Mouse (Mus musculus) liver (tissue): Measurements from ENCODE around the gene Tet2.
"Not testable (repeated sequence)": the region's sequence is repeated elsewhere in the genome, so short reads cannot be mapped to it uniquely, and the experiment has no call there.

Source experiments
- DNase-seq: peaks from one replicate; pipeline ENCODE4 v3.0.0-alpha.2; 2020; ENCODE audit warnings: mixed read lengths

Tet2 gene

GRCm38 (mm10) chr3:133544551-133545303, at the start of gene Tet2:
Gene Tet2, minus strand, starts transcription at chr3:133545139.
- peak; percentile 58 for DNase-seq

DNA sequence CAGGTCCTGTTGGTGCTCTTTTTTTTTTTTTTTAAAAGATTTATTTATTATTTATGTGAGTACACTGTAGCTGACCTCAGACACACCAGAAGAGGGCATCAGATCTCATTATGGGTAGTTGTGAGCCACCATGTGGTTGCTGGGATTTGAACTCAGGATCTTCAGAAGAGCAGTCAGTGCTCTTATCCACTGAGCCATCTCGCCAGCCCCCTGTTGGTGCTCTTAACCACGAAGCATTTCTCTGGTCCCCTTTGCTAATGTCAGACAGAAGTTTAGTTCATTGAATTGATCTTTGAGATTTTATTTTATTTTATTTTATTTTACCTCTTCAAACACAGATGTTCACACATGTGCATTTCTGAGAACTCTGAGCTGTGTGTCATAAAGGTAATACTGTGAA, 48.1 kb upstream of the Tet2 start:
- not testable (repeated sequence) for DNase-seq

- no peak for DNase-seq
These were observed 45.7 kb upstream of the Tet2 start for GRCm38 (mm10) chr3:133590506-133591152.

GRCm38 (mm10) chr3:133585010-133585409, 40.1 kb upstream of the Tet2 start:
- DNase-seq, result no peak

DNA sequence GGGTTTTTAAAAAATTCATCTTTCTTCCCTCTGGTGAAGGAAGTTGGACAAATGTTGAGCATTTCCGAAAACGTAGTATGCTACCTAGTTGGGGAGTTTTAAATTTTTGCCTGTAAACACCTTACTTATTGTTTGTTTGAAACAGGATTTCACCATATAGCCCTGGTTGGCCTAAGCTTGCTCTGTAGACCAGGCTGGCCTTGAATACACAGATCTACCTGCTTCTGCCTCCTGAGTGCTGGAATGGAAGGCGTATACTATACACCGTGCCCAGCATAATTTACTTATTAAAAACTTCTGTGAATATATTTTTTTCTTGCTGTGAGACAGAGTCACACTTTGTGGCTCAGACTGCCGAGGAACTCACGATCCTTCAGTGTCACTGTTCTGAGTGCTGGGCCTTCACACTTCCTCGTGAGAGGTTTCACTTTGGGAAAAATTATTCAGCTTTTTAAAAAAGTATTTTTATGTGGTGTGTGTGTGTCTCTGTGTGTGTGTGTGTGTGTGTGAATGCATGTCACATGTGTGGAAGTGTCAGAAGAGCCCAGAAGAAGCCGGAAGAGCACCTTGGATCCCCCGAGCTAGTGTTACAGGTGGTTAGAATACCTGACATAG, 38.6 kb upstream of the Tet2 start:
- DNase-seq, result no peak

GRCm38 (mm10) chr3:133582969-133583368, 38.0 kb upstream of the Tet2 start:
- no peak for DNase-seq

- DNase-seq, result no peak
These were observed 37.2 kb upstream of the Tet2 start for GRCm38 (mm10) chr3:133582096-133582495.

GRCm38 (mm10) chr3:133581541-133581940, 36.6 kb upstream of the Tet2 start:
- DNase-seq, result no peak

GRCm38 (mm10) chr3:133579671-133580070, 34.7 kb upstream of the Tet2 start:
- no peak for DNase-seq

DNA sequence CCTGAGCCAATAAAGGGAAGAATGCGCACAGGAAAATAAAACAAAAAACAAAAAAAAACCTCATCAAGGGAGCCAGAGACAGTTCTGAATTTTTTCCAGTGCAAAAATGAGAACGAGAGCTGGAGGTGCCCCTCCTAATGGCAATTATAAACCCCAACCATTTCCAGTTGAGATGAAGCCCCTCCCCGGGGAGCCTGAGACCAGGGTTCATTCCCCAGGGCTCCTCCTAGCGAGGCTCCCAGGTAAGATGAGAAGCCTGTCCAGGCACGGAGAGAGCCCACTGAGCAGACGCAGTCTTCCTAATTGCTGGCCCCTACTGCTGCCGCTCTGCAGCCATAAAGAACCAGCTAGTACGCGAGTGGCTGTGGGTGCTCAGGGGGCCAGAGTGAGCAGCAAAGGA, 34.2 kb upstream of the Tet2 start:
- no peak for DNase-seq

DNA sequence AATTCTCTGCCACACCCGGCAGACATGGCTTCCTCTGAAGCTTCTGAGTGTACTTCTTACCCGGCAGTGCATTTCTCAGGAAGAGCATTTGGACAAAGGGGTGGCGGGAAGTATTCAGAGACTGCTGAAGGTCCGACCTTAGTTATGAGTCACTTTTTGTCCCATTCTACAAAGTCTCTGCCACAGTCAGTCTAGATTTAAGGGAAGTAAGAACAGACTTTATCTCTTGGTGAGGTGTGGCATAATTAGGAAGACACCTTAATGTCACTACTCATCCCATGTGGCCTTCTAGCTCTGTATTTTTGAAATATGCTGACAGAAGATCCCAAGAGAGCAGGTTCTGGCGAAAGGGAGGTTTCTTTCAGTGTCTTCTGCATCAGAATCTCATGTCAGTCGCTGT, 30.0 kb upstream of the Tet2 start:
- no peak for DNase-seq

GRCm38 (mm10) chr3:133571961-133572360, 27.0 kb upstream of the Tet2 start:
- no peak for DNase-seq

- DNase-seq, result no peak
These were observed 18.7 kb upstream of the Tet2 start for GRCm38 (mm10) chr3:133563503-133564205.

DNA sequence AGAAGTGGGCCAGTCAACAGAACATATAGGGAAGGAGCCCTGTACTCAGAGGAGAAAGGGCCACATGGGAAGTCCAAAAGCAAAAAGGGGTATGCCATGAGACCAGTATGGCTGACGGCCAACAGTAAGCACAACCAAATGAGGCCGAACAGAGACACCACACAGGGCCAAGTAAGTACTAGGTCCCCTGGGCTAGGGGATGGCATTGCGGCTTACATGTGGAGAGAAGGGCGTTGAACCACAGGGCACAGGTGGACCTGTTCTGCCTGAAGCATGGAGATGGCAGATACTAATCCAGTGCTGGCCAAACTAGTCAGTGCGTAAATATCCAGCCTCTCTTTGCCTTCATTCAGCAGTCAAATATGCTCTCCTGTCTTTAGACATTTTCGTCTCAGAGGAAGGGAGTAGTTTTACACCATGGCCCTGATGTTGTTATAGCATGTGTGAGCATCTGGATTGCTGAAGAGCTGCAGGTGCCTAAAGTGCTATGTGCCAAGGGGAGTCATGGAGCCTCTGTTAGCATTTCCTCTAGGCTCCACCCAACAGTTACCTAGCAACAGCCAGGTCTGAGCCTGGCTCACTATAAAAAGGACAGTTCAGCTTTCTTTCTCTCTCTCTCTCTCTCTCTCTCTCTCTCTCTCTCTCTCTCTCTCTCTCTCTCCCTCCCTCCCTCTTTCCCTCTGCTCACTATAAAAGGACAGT, 14.6 kb upstream of the Tet2 start:
- DNase-seq, result no peak

- DNase-seq, result no peak
These were observed 12.7 kb upstream of the Tet2 start for GRCm38 (mm10) chr3:133557602-133558001.

DNA sequence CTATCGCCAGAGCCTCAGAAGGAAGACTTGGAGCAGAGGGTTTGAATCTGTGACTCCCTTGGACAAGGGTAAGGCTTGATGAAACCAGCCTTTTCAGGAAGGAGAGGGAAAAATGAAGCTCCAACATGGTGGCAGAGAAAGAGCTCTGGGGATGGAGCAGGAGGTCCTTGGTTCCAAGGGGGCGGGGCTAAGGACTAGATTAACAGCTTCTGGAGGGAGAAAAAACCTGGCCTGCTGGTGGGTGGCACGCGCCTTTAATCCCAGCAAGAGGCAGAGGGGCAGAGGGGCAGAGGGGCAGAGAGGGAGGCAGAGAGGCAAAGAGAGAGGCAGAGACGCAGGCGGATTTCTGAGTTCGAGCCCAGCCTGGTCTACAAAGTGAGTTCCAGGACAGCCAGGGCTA, 12.2 kb upstream of the Tet2 start:
- no peak for DNase-seq

DNA sequence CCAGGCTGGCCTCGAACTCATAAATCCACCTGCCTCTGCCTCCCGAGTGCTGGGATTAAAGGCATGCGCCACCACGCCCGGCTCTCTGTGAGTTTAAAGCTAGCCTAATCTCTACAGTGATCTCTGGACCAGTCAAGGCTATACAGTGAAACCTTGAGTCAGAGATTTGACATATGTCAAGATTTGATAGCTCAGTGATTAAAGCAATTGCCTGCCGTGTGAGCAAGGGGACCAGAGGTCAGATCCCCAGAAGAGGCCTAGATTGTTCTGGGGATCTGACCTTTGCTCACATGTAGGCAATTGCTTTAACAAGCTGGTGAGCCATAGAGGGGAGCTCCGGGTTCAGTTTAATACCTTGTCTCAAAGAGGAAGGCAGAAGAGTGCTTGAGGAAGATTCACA, 10.4 kb upstream of the Tet2 start:
- DNase-seq, result no peak

GRCm38 (mm10) chr3:133554552-133555067, 9.7 kb upstream of the Tet2 start:
- DNase-seq, result no peak

DNA sequence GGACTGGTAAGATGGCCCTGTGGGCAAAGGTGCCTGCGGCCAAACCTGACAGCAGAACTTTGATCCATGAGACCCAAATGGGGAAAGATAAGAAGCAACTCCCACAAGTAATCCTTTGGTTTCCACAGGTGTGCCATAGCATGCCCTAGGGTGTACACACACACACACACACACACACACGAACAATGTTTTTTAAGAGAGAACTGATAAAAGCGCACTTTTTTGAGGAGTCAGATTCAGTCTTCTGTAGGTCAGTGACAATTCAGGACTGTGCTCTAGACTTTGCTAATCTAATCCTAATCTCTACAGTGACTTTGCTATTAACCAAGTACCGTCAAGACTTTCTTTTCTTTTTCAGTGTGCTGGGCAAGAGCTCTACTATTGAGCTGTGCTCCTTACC, 9.2 kb upstream of the Tet2 start:
- no peak for DNase-seq

GRCm38 (mm10) chr3:133551941-133552340, 7.0 kb upstream of the Tet2 start:
- DNase-seq, result no peak

DNA sequence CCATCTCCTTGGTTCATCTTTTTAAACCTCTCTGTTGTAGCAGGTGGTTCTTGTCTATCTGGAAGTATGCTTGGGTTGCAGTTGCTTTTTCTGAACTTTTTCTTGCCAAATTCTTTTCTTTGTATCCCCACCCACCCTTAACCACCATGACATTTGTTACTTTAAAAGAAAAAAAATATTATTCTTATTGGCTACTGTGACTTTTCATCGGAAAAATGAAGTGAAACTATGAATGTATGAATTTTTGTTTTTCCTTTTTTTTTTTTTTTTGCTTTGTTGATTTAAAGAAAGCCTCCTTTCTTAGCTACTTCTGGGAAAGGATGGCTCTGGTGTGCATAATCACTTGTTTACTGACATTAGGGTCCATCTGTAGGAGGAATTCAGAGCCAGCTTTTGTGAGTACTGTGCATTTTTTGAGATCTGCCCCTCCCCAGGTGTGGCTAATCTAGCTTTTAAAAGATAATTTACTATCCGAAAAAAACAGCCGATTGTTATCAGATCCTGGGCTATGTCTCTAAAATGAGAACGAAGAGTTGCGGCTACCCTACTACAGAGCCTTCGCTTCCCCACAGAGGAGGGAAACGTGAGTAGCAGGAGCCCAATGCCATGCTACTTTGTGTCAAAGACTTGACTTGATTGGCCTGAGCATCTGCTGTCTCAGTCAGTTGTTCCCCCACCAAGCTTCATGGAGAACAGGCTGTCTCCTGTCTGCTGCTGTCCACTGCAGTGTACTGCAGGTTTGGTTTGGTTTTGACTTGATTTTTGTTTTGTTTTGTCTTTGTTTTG, 4.6 kb upstream of the Tet2 start:
- DNase-seq, result no peak

GRCm38 (mm10) chr3:133548613-133549012, 3.7 kb upstream of the Tet2 start:
- DNase-seq, result no peak
